Mouse (Mus musculus): ENCODE measurements around the gene Tapbp.

Tapbp gene

GRCm38 (mm10) chr17:33965082-33965845, 49.6 kb downstream of the Tapbp start:
- no peak for DNase-seq (ENCODE audit: low spot score in 2 of 2)

GRCm38 (mm10) chr17:33965846-33966550, 50.3 kb downstream of the Tapbp start:
- no peak for DNase-seq (ENCODE audit: low spot score in 2 of 2)

- peak; percentile 65 to 78 for DNase-seq (ENCODE audit: low spot score in 2 of 2)
Measured at GRCm38 (mm10) chr17:33968489-33968888, 52.8 kb downstream of the Tapbp start.

- peak; percentile 55 to 70 for DNase-seq (ENCODE audit: low spot score in 2 of 2)
Measured at GRCm38 (mm10) chr17:33968927-33969326, 53.2 kb downstream of the Tapbp start.

- no peak for DNase-seq (ENCODE audit: low spot score in 2 of 2)
Measured at GRCm38 (mm10) chr17:33969394-33969793, 53.7 kb downstream of the Tapbp start.

GRCm38 (mm10) chr17:33972691-33973090, 57.0 kb downstream of the Tapbp start:
- no peak for DNase-seq (ENCODE audit: low spot score in 2 of 2)

GRCm38 (mm10) chr17:33973572-33973971, 57.9 kb downstream of the Tapbp start:
- DNase-seq (ENCODE audit: low spot score in 2 of 2), result no peak

- DNase-seq (ENCODE audit: low spot score in 2 of 2), result no peak
Measured at GRCm38 (mm10) chr17:33977861-33978557, 62.3 kb downstream of the Tapbp start.

- DNase-seq (ENCODE audit: low spot score in 2 of 2), result peak; percentile 93 to 94
Measured at GRCm38 (mm10) chr17:33978631-33979031, 62.9 kb downstream of the Tapbp start.

Data from spleen, postnatal 36 days (tissue).